Mouse (Mus musculus) kidney, postnatal 14 days (tissue): ENCODE data around the gene Gm20388.
A peak's percentile ranks its signal among the peaks of the same experiment; 100 is the strongest.

Experiments
- DNase-seq: peaks from one replicate; pipeline ENCODE4 v3.0.0; 2022; ENCODE audit warnings: mixed read lengths

The Gm20388 gene

DNA sequence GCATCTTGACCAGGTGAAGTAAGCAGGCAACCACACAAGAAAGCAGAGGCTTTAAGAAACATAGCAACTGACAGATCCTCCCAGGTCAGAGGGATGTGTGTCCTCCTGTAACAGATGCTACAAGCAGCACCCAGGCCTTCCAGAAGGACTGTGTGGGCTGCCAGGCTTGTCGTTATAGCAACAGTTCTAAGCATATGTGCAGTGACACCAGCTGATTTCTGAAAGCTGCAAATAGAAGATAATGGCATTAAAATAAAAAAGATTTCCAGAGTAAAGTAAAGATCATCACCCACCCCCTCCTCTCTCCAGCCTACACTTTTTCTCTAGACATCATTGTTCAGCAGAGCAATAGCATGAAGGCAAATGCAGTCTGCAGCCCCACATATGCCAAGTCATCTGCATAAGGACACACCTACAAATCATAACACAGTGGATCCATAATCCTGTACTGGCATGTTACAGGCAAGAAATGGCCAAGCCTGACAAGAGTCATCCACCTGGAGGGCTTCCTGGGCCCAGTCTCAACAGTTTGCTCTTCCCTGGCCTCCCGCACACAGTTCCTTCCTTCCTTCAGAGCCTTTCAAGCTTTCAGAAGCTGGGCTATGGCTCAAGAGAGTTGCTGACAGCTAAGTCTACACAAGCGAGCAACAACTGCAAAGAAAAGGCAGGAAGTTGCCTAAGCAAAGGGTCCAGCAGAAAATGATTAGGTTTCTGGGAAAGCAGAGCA lies 3021.4 kb downstream of the Gm20388 start:
- DNase-seq, result no peak

DNA sequence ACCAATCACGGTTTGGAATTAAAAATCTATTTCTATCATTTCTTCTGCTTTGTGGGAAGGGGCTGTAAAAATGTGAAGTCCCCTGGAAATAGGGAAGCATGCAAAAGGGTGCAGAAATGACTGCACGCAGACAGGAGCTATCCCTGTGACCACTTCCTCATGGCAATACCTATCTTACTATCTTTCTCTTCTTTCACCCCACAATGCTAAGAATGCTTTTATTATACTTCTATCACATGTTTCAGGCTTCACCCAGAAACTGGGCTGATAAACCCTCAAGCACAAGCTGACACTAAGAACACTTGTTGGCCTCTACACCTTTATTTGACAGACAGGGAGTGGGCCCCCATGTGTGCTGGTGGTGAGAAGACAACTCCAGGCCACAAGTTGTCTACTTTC lies 3021.9 kb downstream of the Gm20388 start:
- no peak for DNase-seq

- DNase-seq, result no peak
Observed at GRCm38 (mm10) chr8:122933973-122934372, 3023.3 kb downstream of the Gm20388 start.

DNA sequence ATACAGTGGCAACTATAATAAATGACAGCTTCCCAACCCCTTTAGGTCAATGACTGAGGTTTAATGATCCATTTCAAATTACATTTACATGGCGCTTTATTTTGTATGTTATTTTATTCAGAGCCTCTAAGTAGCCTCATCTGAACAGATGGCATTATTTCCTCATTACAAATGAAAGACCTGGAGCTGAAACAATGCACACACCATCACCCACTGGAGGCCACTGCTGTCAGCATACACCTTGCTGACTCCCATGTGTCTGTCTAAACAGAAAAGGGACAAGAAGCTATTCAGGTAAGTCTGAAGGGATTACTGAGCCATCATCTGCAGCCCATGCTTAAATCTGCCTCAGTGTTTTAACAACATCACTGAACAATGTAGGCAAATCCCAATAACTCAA lies 3024.5 kb downstream of the Gm20388 start:
- no peak for DNase-seq

DNA sequence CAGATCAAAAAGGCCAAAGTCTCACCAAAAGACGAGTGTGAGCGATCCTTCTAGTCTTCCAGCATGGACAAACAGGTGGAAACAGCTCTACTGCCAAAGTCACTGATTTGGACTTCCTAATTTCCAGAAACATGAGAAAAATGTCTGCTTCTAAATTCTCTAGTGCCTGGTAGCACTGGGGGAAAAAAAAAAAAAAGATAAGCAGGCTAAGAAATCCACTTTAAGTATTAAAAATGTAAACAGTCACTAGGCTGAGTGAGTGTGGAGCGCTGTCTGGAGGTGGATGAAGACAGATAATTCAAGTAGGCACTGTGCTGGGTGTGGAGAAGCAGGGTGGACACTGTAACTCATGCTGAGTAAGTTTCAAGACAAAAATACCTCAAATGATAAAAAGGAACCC lies 3025.3 kb downstream of the Gm20388 start:
- no peak for DNase-seq

GRCm38 (mm10) chr8:122937545-122938053 lies 3027.0 kb downstream of the Gm20388 start:
- DNase-seq, result no peak

- DNase-seq, result no peak
Observed at GRCm38 (mm10) chr8:122938170-122938569, 3027.5 kb downstream of the Gm20388 start.

DNA sequence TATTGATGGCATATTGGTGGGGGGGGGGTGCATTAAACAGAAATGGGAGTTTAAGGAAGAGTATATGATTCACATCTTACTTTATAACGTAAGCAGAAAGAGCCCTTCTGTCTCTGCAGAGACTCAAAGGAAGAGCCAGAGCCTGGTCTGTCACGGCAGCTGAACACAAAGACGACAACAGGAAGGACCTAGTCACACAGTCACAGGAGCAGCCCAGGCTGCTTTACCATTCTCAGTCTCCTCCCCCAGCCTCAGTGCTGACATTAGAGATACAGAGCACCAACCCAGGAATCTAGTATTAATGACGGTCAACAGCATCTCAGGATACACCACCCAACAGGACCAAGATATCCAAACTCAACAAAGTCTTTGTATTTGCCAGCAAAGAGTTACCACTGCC lies 3027.9 kb downstream of the Gm20388 start:
- peak; percentile 36 for DNase-seq

GRCm38 (mm10) chr8:122942803-122943713 lies 3032.4 kb downstream of the Gm20388 start:
- DNase-seq, result no peak

DNA sequence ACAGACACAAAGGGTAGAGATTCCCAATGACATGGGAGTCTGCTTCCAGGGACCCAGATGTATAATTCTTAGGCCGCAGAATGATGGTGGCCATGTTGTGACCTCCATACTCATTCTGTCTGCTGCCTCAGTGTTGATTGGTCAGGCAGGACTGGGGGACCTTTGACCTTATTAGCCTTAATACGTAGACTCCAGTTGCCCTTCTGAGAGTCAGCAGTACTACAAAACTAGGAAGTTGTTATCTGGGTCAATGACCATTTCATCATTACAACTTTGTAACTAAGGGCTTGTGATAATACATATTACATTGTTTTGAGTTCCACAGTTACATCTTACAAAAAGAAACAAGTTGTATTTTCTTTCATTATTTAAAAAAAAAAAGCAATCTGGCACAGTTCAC lies 3035.1 kb downstream of the Gm20388 start:
- no peak for DNase-seq

DNA sequence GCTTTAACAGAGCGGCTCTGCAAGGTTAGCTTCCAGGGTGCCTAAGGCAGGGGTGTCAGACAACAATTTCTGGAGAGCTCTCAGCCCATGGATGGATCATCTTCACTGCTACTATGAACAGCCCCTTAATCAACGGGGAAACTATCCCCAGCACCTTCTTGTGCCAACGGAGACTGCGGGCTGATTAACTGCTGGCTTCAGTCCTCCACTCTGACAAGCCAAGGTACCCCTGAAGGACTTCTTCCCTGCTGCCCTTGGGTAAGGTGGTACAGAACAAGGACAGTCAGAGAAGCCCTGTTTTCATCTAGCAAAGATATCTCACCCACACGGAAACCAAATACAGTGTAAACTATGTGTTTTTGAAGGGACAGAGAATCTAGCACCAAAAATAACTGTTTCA lies 3039.1 kb downstream of the Gm20388 start:
- no peak for DNase-seq

- no peak for DNase-seq
Observed at GRCm38 (mm10) chr8:122951456-122951855, 3040.8 kb downstream of the Gm20388 start.

- DNase-seq, result no peak
Observed at GRCm38 (mm10) chr8:122953028-122953427, 3042.4 kb downstream of the Gm20388 start.

DNA sequence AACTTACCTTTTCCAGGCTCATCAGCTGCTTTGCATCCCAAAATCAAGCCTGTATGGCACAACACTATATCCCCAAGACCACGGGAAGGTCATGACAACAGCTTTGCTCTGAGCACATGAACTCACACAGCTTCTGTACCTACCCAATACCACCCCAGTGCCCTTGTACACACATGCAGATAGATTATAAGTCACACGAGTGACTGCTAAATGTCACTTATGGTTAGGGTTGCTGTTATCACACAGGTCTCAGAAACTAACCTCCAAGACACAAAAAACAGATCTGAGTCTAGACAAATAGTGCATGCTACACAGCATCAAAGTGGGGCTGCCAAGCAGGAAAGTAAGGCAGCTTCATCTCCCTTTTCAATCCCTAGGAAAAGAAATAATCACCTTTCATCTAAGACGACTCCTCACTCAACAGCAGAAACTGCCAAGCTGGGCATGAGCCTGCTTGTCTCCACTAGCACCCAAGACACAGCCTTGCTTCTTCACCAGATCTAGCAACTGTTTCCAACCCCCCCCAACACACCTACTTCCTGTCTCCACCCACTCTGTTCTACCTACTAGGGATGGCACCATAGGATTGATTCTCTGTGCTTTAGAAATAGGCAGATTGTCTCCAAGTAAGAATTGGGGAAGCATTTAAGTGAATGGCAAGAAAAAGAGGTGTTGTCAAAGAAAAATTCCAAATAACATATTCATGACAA lies 3043.6 kb downstream of the Gm20388 start:
- DNase-seq, result no peak

DNA sequence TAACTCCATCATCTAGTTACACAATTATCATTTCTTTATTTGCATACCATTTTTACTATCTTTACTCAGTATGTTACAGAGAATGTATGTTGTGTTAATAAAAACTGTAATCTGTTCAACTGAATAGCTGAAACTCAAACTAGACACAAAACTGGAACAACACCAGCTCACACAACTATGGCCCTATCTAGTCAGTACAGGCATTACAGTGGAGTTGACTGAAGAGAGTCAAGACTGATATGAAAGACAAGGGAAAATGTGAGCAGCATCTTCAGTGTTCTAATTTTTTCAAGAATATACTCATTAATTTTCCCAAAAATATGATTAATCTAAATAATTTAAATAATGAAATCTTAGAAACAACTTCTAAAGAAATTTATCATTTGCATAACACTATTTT lies 3044.6 kb downstream of the Gm20388 start:
- DNase-seq, result no peak

- DNase-seq, result no peak
Observed at GRCm38 (mm10) chr8:122955997-122956396, 3045.4 kb downstream of the Gm20388 start.

DNA sequence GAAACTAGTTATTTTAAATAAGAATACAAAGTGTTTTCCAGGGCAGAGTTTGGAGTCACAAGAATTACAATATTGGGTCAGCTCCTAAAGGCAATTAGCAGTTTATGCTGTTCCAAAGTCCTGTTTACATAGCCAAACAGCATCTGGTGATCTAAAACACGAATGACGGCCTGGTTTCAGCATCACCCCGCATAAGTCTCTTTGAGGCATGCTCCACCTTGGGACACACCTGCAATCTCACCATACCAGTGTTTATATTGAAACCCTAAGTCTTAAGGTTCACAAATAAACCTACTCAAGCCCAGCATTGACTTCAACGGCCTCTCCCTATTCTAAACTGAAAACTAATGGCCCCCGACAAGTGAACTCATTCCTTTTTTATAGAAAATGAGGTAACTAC lies 3049.7 kb downstream of the Gm20388 start:
- DNase-seq, result no peak

GRCm38 (mm10) chr8:122960932-122961331 lies 3050.3 kb downstream of the Gm20388 start:
- no peak for DNase-seq

DNA sequence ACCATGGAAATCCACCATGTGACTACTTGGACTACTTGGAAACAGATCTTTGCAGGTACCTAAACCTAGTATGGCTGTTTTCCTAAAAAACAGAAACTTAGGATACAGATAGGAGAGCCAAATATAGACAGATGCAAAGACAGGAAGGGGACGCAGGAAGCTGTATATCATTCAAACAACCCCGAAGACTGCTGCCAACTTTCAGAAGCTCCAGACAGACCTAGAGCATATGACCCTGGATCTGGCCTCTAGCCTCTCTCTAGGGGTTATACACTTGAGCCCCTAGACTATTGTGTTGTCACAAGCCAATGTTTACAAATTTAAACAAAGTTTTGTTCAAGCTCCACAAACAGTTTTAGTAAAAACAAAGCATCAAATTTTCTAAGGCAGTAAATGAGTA lies 3050.8 kb downstream of the Gm20388 start:
- DNase-seq, result peak; percentile 57

DNA sequence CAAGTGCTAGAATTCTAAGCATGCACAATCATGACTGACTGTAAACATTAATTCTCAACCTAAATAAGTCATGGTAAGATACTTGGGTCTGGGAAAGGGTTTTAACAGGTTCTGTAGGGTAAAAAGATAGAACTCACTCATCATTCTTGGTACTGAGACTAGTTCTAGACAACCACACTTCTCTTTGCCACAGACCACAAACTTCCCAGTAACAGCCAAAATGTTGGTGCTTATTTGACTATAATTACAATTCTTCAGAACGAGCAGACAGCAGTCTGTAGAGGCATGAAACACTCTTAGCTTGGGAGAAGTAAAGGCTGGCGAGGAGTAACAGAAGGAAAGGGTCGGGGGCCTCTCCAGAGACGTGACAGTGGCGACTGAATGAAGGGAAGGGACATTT lies 3051.4 kb downstream of the Gm20388 start:
- no peak for DNase-seq

DNA sequence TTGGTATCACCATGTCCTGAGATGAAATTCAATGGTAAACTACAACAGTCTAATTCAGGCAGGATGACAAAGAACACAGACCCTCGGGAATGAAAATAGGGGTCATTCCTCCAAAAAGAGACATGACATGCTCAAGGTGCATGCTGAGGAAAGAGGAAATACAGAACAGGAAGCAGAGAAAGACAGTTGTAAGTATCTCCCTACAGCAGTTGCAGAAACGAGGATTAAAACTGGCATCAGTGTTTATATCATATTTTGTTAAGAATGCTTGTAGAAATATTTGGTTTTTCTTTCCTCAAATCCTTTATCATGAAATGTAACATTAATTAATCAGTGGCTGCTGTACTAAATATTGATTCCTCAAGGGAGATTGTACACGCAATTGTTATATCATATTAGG lies 3056.0 kb downstream of the Gm20388 start:
- DNase-seq, result no peak

DNA sequence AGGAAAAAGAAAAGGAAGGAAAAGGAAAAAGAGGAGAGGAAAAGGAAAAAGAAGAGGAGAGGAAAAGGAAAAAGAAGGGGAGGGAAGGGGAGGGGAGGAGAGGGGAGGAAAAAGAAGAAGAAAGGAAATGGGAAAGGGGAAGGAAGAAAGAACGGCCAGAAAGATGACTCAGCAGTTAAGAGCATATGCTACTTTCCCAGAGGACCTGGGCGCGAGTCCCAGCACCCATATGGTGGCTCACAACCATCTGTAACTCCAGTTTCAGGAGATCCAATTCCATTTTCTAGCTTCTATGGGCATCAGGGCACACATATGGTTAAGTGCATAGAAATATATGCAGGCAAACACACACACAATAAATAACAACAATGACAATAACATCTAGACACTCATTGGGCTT lies 3057.5 kb downstream of the Gm20388 start:
- DNase-seq, result no peak

- DNase-seq, result no peak
Observed at GRCm38 (mm10) chr8:122969964-122970620, 3059.5 kb downstream of the Gm20388 start.
